Mouse (Mus musculus): ENCODE results near the gene Man1b1. TPM values are rescaled to one million over a fixed set of nuclear protein-coding genes. Genes with fewer than 3 reads are reported as not detected.

Gene Man1b1
- polyA plus RNA-seq, 2 experiments = 6.6 to 25.4 TPM

DNA sequence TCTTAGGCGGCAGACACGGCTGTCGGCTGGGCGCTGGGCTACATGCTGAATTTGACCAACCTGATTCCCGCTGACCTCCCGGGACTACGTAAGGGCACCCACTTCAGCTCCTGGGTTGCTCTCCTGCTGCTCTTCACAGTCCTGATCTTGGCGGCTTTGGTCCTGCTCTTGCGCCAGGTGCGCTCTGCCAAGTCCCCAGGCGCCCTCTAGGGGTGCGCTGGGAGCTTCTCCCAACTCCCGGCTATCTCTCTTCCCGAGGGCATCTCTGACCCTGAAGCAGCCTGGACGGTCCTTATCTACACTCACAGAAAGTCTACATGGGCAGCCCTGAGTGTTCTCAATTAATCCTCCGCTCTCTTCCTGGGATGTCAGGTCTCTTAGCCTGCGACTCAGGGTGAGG is 68.6 kb downstream of the Man1b1 start:
- ATAC-seq (ENCODE audit: insufficient read depth) (no peak), DNase-seq (ENCODE audit: low read depth in 3 of 3, low spot score in 3 of 3) (peak in 1 of 3 experiments; percentile 28)
- no peaks in the 10 kb centered on the region; a peak in 1 of 4 replicates for H3K4me1 ChIP-seq (replicated peaks; ENCODE audit: control insufficient read depth in 2 of 2, insufficient read depth in 2 of 2, low read length in 1 of 2)
- no peaks in the 10 kb centered on the region for H3K36me3 ChIP-seq (replicated peaks; ENCODE audit: control insufficient read depth, insufficient read depth, low read depth)
- H3K9me3 ChIP-seq (ENCODE audit: control insufficient read depth, low read length) = no peaks in the 10 kb centered on the region
- H3K27me3 ChIP-seq (ENCODE audit: control insufficient read depth, insufficient read depth, low read length) = peaks cover 76% of the 10 kb centered on the region
- H3K4me3 ChIP-seq (ENCODE audit: insufficient read depth in 1 of 2, low read depth in 2 of 2, low read length in 2 of 2) = no peak overlapping the region
- TF ChIP-seq CTCF (IDR thresholded peaks at IDR 0.05; ENCODE audit: low read depth) (peak; percentile 76), EP300 (IDR thresholded peaks at IDR 0.05; ENCODE audit: low read depth) (no peak)
- no peak overlapping the region for H3K4me2 ChIP-seq (ENCODE audit: low read depth)
- no peak overlapping the region for H3K9ac ChIP-seq (replicated peaks)
- 4% methylated on average over 17 of the region's 17 CpGs for WGBS (ENCODE audit: insufficient replicate concordance)
- H3K27ac ChIP-seq = no peak overlapping the region

Other genes starting within 250 kb of the Man1b1 start
Only the 30 nearest of the 37 such genes appear.
- gene Nrarp, start 151.6 kb upstream of the Man1b1 start, polyA plus RNA-seq (2012; rRNA removed) = 3.7 and 3.9 TPM in 2 replicates
- gene Nrarp, start 151.6 kb upstream of the Man1b1 start, polyA plus RNA-seq (2014; fragmentation: Nextera tagmentation; extraction: Ambion mirVana) = 1.8 and 1.9 TPM in 2 replicates
- 3.7 and 4.1 TPM in 2 replicates for gene Tor4a, start 135.5 kb upstream of the Man1b1 start, polyA plus RNA-seq (2012; rRNA removed)
- gene Tor4a, start 135.5 kb upstream of the Man1b1 start, polyA plus RNA-seq (2014; fragmentation: Nextera tagmentation; extraction: Ambion mirVana) = 4.9 and 5.7 TPM in 2 replicates
- gene Nelfb, start 120.8 kb upstream of the Man1b1 start, polyA plus RNA-seq (2012; rRNA removed) = 18.7 and 21.3 TPM in 2 replicates
- gene Nelfb, start 120.8 kb upstream of the Man1b1 start, polyA plus RNA-seq (2014; fragmentation: Nextera tagmentation; extraction: Ambion mirVana) = 23.7 and 27.3 TPM in 2 replicates
- gene Stpg3, start 117.7 kb upstream of the Man1b1 start, polyA plus RNA-seq (2012; rRNA removed) = not detected in 2 replicates
- gene Stpg3, start 117.7 kb upstream of the Man1b1 start, polyA plus RNA-seq (2014; fragmentation: Nextera tagmentation; extraction: Ambion mirVana) = not detected in 2 replicates
- 0.04 TPM in 1 of 2 replicates, not detected in the other for gene Fam166a, start 113.6 kb upstream of the Man1b1 start, polyA plus RNA-seq (2012; rRNA removed)
- gene Fam166a, start 113.6 kb upstream of the Man1b1 start, polyA plus RNA-seq (2014; fragmentation: Nextera tagmentation; extraction: Ambion mirVana) = 0.96 TPM in 1 of 2 replicates, not detected in the other
- gene Tubb4b, start 107.6 kb upstream of the Man1b1 start, polyA plus RNA-seq (2012; rRNA removed) = 571 and 676 TPM in 2 replicates
- gene Tubb4b, start 107.6 kb upstream of the Man1b1 start, polyA plus RNA-seq (2014; fragmentation: Nextera tagmentation; extraction: Ambion mirVana) = 561 and 604 TPM in 2 replicates
- gene Slc34a3, start 98.0 kb upstream of the Man1b1 start, polyA plus RNA-seq (2012; rRNA removed) = 0.01 and 0.05 TPM in 2 replicates
- not detected in 2 replicates for gene Slc34a3, start 98.0 kb upstream of the Man1b1 start, polyA plus RNA-seq (2014; fragmentation: Nextera tagmentation; extraction: Ambion mirVana)
- not detected in 2 replicates for gene Rnf224, start 95.6 kb upstream of the Man1b1 start, polyA plus RNA-seq (2012; rRNA removed)
- not detected in 2 replicates for gene Rnf224, start 95.6 kb upstream of the Man1b1 start, polyA plus RNA-seq (2014; fragmentation: Nextera tagmentation; extraction: Ambion mirVana)
- 0.93 and 1.3 TPM in 2 replicates for gene Rnf208, start 90.1 kb upstream of the Man1b1 start, polyA plus RNA-seq (2012; rRNA removed)
- gene Rnf208, start 90.1 kb upstream of the Man1b1 start, polyA plus RNA-seq (2014; fragmentation: Nextera tagmentation; extraction: Ambion mirVana) = 0.09 and 0.16 TPM in 2 replicates
- not detected in 2 replicates for gene Cysrt1, start 89.9 kb upstream of the Man1b1 start, polyA plus RNA-seq (2012; rRNA removed)
- gene Cysrt1, start 89.9 kb upstream of the Man1b1 start, polyA plus RNA-seq (2014; fragmentation: Nextera tagmentation; extraction: Ambion mirVana) = not detected in 2 replicates
- gene AL732309.1, start 85.5 kb upstream of the Man1b1 start, polyA plus RNA-seq (2012; rRNA removed) = 5.4 and 5.6 TPM in 2 replicates
- gene AL732309.1, start 85.5 kb upstream of the Man1b1 start, polyA plus RNA-seq (2014; fragmentation: Nextera tagmentation; extraction: Ambion mirVana) = 1.4 and 1.9 TPM in 2 replicates
- 8.8 and 12.4 TPM in 2 replicates for gene Tmem203, start 76.9 kb upstream of the Man1b1 start, polyA plus RNA-seq (2012; rRNA removed)
- 8.8 and 9.4 TPM in 2 replicates for gene Tmem203, start 76.9 kb upstream of the Man1b1 start, polyA plus RNA-seq (2014; fragmentation: Nextera tagmentation; extraction: Ambion mirVana)
- 1.6 and 2.6 TPM in 2 replicates for gene Tprn, start 69.7 kb upstream of the Man1b1 start, polyA plus RNA-seq (2012; rRNA removed)
- 2.4 and 3.2 TPM in 2 replicates for gene Tprn, start 69.7 kb upstream of the Man1b1 start, polyA plus RNA-seq (2014; fragmentation: Nextera tagmentation; extraction: Ambion mirVana)
- 65.8 and 76.0 TPM in 2 replicates for gene Ssna1, start 59.9 kb upstream of the Man1b1 start, polyA plus RNA-seq (2012; rRNA removed)
- gene Ssna1, start 59.9 kb upstream of the Man1b1 start, polyA plus RNA-seq (2014; fragmentation: Nextera tagmentation; extraction: Ambion mirVana) = 145 and 155 TPM in 2 replicates
- gene Anapc2, start 59.9 kb upstream of the Man1b1 start, polyA plus RNA-seq (2012; rRNA removed) = 20.5 and 23.8 TPM in 2 replicates
- gene Anapc2, start 59.9 kb upstream of the Man1b1 start, polyA plus RNA-seq (2014; fragmentation: Nextera tagmentation; extraction: Ambion mirVana) = 30.2 TPM in 2 replicates
- gene Tmem210, start 44.2 kb upstream of the Man1b1 start, polyA plus RNA-seq (2012; rRNA removed) = not detected in 2 replicates
- gene Tmem210, start 44.2 kb upstream of the Man1b1 start, polyA plus RNA-seq (2014; fragmentation: Nextera tagmentation; extraction: Ambion mirVana) = not detected in 2 replicates
- not detected in 2 replicates for gene Lrrc26, start 42.4 kb upstream of the Man1b1 start, polyA plus RNA-seq (2012; rRNA removed)
- not detected in 2 replicates for gene Lrrc26, start 42.4 kb upstream of the Man1b1 start, polyA plus RNA-seq (2014; fragmentation: Nextera tagmentation; extraction: Ambion mirVana)
- 0.02 and 0.05 TPM in 2 replicates for gene Grin1, start 13.2 kb upstream of the Man1b1 start, polyA plus RNA-seq (2012; rRNA removed)
- gene Grin1, start 13.2 kb upstream of the Man1b1 start, polyA plus RNA-seq (2014; fragmentation: Nextera tagmentation; extraction: Ambion mirVana) = 0.06 and 0.14 TPM in 2 replicates
- gene Dpp7, start 24.0 kb downstream of the Man1b1 start, polyA plus RNA-seq (2012; rRNA removed) = 9.3 and 10.6 TPM in 2 replicates
- gene Dpp7, start 24.0 kb downstream of the Man1b1 start, polyA plus RNA-seq (2014; fragmentation: Nextera tagmentation; extraction: Ambion mirVana) = 9.4 and 12.8 TPM in 2 replicates
- 2.9 and 3.8 TPM in 2 replicates for gene Uap1l1, start 33.3 kb downstream of the Man1b1 start, polyA plus RNA-seq (2012; rRNA removed)
- gene Uap1l1, start 33.3 kb downstream of the Man1b1 start, polyA plus RNA-seq (2014; fragmentation: Nextera tagmentation; extraction: Ambion mirVana) = 9.3 and 14.1 TPM in 2 replicates
- gene Sapcd2, start 40.0 kb downstream of the Man1b1 start, polyA plus RNA-seq (2012; rRNA removed) = 20.1 and 21.5 TPM in 2 replicates
- gene Sapcd2, start 40.0 kb downstream of the Man1b1 start, polyA plus RNA-seq (2014; fragmentation: Nextera tagmentation; extraction: Ambion mirVana) = 17.9 and 20.5 TPM in 2 replicates
- 0.18 and 0.30 TPM in 2 replicates for gene Entpd2, start 63.5 kb downstream of the Man1b1 start, polyA plus RNA-seq (2012; rRNA removed)
- gene Entpd2, start 63.5 kb downstream of the Man1b1 start, polyA plus RNA-seq (2014; fragmentation: Nextera tagmentation; extraction: Ambion mirVana) = 0.23 TPM in 1 of 2 replicates, not detected in the other
- gene Npdc1, start 67.0 kb downstream of the Man1b1 start, polyA plus RNA-seq (2012; rRNA removed) = 3.4 and 3.9 TPM in 2 replicates
- 2.4 and 2.7 TPM in 2 replicates for gene Npdc1, start 67.0 kb downstream of the Man1b1 start, polyA plus RNA-seq (2014; fragmentation: Nextera tagmentation; extraction: Ambion mirVana)
- 0.55 and 0.58 TPM in 2 replicates for gene Fut7, start 90.9 kb downstream of the Man1b1 start, polyA plus RNA-seq (2012; rRNA removed)
- gene Fut7, start 90.9 kb downstream of the Man1b1 start, polyA plus RNA-seq (2014; fragmentation: Nextera tagmentation; extraction: Ambion mirVana) = 0.34 and 0.90 TPM in 2 replicates
- gene Abca2, start 96.4 kb downstream of the Man1b1 start, polyA plus RNA-seq (2012; rRNA removed) = 2.4 and 2.5 TPM in 2 replicates
- 0.91 and 1.1 TPM in 2 replicates for gene Abca2, start 96.4 kb downstream of the Man1b1 start, polyA plus RNA-seq (2014; fragmentation: Nextera tagmentation; extraction: Ambion mirVana)
- gene Clic3, start 124.5 kb downstream of the Man1b1 start, polyA plus RNA-seq (2012; rRNA removed) = 0.08 and 0.32 TPM in 2 replicates
- gene Clic3, start 124.5 kb downstream of the Man1b1 start, polyA plus RNA-seq (2014; fragmentation: Nextera tagmentation; extraction: Ambion mirVana) = 0.18 and 0.27 TPM in 2 replicates
- 7.9 and 9.2 TPM in 2 replicates for gene Paxx, start 128.8 kb downstream of the Man1b1 start, polyA plus RNA-seq (2012; rRNA removed)
- 6.3 and 7.3 TPM in 2 replicates for gene Paxx, start 128.8 kb downstream of the Man1b1 start, polyA plus RNA-seq (2014; fragmentation: Nextera tagmentation; extraction: Ambion mirVana)
- gene Ptgds, start 137.7 kb downstream of the Man1b1 start, polyA plus RNA-seq (2012; rRNA removed) = 0.47 and 0.96 TPM in 2 replicates
- gene Ptgds, start 137.7 kb downstream of the Man1b1 start, polyA plus RNA-seq (2014; fragmentation: Nextera tagmentation; extraction: Ambion mirVana) = 0.17 TPM in 1 of 2 replicates, not detected in the other
- gene Lcn12, start 161.6 kb downstream of the Man1b1 start, polyA plus RNA-seq (2012; rRNA removed) = not detected in 2 replicates
- gene Lcn12, start 161.6 kb downstream of the Man1b1 start, polyA plus RNA-seq (2014; fragmentation: Nextera tagmentation; extraction: Ambion mirVana) = not detected in 2 replicates
- 6.2 and 8.1 TPM in 2 replicates for gene Fbxw5, start 168.4 kb downstream of the Man1b1 start, polyA plus RNA-seq (2012; rRNA removed)
- gene Fbxw5, start 168.4 kb downstream of the Man1b1 start, polyA plus RNA-seq (2014; fragmentation: Nextera tagmentation; extraction: Ambion mirVana) = 18.3 and 20.4 TPM in 2 replicates